Mouse (Mus musculus): Measurements from ENCODE around the gene Btn2a2. TPM values are rescaled to one million over a fixed set of nuclear protein-coding genes. Genes with fewer than 3 reads are reported as not detected.

The Btn2a2 gene
- polyA plus RNA-seq, 2 experiments = 0.01 TPM; not detected in 1

DNA sequence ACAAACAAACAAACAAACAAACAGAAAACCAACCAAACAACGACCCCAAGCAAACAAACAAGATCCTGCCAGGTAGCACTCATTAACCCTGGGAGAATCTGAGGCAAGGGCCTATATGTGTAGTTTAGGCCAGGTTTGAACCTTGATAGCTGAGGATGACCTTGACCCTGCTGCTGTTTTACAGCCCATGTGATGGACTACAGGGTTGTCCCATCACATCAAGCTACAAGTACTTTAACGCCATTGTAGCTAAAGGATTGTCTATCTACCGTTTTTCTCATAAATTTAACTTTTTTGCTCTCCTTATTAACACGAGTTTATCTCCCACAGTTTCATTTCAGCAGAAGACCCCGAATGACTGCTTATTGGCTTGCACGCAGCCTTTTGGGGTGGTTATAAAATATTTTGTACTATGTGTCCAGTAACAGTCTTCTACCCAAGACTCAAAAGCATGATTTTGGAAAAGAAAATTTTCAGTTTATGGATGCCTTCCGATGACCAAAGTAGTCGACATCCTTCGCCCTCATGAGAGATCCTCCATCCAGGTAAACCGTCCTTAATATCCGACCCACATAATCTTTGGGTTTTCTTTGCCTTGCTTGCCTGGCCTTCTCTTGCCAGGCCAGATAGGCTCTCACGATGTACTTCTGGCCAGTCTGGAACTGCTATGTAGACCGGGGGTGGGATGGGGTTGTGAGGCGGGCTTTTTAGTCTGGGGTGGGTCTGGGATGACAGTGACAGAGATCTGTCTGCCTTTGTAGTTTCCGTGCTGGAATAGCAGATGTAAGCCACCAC is 27.4 kb upstream of the Btn2a2 start:
- WGBS (ENCODE audit: insufficient replicate concordance) = 52% methylated on average over 15 of the region's 15 CpGs
- H3K4me1 ChIP-seq (replicated peaks; ENCODE audit: control insufficient read depth in 2 of 2, insufficient read depth in 2 of 2, low read length in 1 of 2) = peaks cover 3 to 19% of the 10 kb centered on the region in 2 experiments
- H3K36me3 ChIP-seq (replicated peaks; ENCODE audit: control insufficient read depth, insufficient read depth, low read depth) = no peaks in the 10 kb centered on the region
- ATAC-seq (ENCODE audit: insufficient read depth) (no peak), DNase-seq (ENCODE audit: low read depth in 3 of 3, low spot score in 3 of 3) (no peak)
- no peaks in the 10 kb centered on the region for H3K27me3 ChIP-seq (ENCODE audit: control insufficient read depth, insufficient read depth, low read length)
- H3K9ac ChIP-seq (replicated peaks) = peak overlapping the region; percentile 50
- TF ChIP-seq EP300 (IDR thresholded peaks at IDR 0.05; ENCODE audit: low read depth) (no peak), CTCF (IDR thresholded peaks at IDR 0.05; ENCODE audit: low read depth) (no peak)
- no peaks in the 10 kb centered on the region for H3K9me3 ChIP-seq (ENCODE audit: control insufficient read depth, low read length)
- no peak overlapping the region for H3K27ac ChIP-seq
- H3K4me3 ChIP-seq (ENCODE audit: insufficient read depth in 1 of 2, low read depth in 2 of 2, low read length in 2 of 2) = peak overlapping the region; percentile 39 to 64; a peak in 3 of 4 replicates
- H3K4me2 ChIP-seq (ENCODE audit: low read depth) = peak overlapping the region; percentile 99

DNA sequence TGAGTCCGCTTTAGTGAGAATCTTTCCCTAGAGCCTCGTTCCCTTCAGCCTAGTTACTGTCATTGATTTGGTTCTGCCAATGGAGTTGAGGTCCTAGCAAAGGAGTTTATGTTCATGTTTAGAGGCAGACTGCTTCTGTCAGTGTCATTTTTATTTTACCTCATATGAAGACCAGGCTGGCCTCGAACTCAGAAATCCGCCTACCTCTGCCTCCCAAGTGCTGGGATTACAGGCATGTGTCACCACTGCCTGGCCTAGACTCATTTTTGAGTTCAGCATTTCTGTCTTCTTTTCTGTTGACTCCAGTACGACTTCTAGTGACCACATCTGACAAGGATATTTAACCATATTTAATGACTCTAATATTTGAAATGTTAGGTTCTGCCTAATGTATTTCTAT is 26.6 kb upstream of the Btn2a2 start:
- Histone ChIP-seq H3K9ac (replicated peaks) (no peak overlapping the region), H3K36me3 (replicated peaks; ENCODE audit: control insufficient read depth, insufficient read depth, low read depth) (no peaks in the 10 kb centered on the region), H3K27me3 (ENCODE audit: control insufficient read depth, insufficient read depth, low read length) (no peaks in the 10 kb centered on the region), H3K27ac (no peak overlapping the region), H3K4me2 (ENCODE audit: low read depth) (no peak overlapping the region), H3K9me3 (ENCODE audit: control insufficient read depth, low read length) (no peaks in the 10 kb centered on the region), H3K4me1 (replicated peaks; ENCODE audit: control insufficient read depth in 2 of 2, insufficient read depth in 2 of 2, low read length in 1 of 2) (peaks cover 0 to 18% of the 10 kb centered on the region in 2 experiments; a peak in 3 of 4 replicates), H3K4me3 (ENCODE audit: insufficient read depth in 1 of 2, low read depth in 2 of 2, low read length in 2 of 2) (no peak overlapping the region)
- ATAC-seq (ENCODE audit: insufficient read depth) (no peak), DNase-seq (ENCODE audit: low read depth in 3 of 3, low spot score in 3 of 3) (no peak)
- 62% methylated on average over 5 of the region's 5 CpGs for WGBS (ENCODE audit: insufficient replicate concordance)
- TF ChIP-seq CTCF (IDR thresholded peaks at IDR 0.05; ENCODE audit: low read depth) = no peak
- TF ChIP-seq EP300 (IDR thresholded peaks at IDR 0.05; ENCODE audit: low read depth) = no peak

DNA sequence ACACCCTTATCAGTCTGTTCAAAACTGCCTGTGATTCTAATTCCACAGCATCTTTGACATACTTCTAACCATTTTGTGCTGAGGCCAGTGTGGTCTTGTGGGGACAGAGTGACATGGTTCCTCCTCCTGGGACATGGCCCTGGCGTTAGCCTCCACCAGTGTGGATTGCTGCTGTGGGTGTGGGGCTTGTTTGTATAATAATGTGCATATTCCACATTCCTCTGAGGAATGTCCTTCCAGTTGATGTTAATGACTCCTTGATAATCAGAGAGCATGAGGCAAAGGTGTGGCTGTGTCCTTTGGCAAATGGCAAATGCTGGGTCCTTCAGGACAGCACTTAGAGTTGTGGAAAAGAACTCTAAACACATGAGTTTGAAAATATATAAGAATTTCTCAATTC is 24.9 kb upstream of the Btn2a2 start:
- H3K36me3 ChIP-seq (replicated peaks; ENCODE audit: control insufficient read depth, insufficient read depth, low read depth) = no peaks in the 10 kb centered on the region
- TF ChIP-seq EP300 (IDR thresholded peaks at IDR 0.05; ENCODE audit: low read depth) (no peak), CTCF (IDR thresholded peaks at IDR 0.05; ENCODE audit: low read depth) (no peak)
- H3K9me3 ChIP-seq (ENCODE audit: control insufficient read depth, low read length) = no peaks in the 10 kb centered on the region
- H3K4me3 ChIP-seq (ENCODE audit: insufficient read depth in 1 of 2, low read depth in 2 of 2, low read length in 2 of 2) = no peak overlapping the region
- peaks cover 0 to 10% of the 10 kb centered on the region in 2 experiments; a peak in 2 of 4 replicates for H3K4me1 ChIP-seq (replicated peaks; ENCODE audit: control insufficient read depth in 2 of 2, insufficient read depth in 2 of 2, low read length in 1 of 2)
- no peak for ATAC-seq (ENCODE audit: insufficient read depth)
- H3K4me2 ChIP-seq (ENCODE audit: low read depth) = no peak overlapping the region
- H3K27me3 ChIP-seq (ENCODE audit: control insufficient read depth, insufficient read depth, low read length) = no peaks in the 10 kb centered on the region
- H3K9ac ChIP-seq (replicated peaks) = no peak overlapping the region
- no peak for DNase-seq (ENCODE audit: low read depth in 3 of 3, low spot score in 3 of 3)
- WGBS (ENCODE audit: insufficient replicate concordance) = 81% methylated on average over 1 of the region's 1 CpGs
- H3K27ac ChIP-seq = no peak overlapping the region

DNA sequence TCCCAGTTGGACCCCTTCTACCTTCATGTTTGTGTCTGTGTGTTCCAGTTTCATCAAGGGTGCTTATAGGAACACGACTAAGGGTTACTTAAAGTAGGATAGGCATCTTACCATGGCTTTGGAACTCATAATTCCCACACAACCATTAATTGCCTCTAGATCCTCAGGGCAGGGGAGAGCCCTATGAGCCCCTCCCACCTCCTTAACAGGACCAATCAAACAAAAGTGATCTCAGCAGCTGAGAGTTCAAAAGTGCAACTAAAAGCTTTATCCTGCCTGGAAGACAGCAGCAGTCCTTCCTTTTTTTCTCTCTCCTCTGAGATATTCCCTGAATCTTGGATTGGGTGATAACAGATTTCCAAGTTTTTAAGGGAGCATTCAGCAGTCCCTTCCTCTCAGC is 21.5 kb upstream of the Btn2a2 start:
- Histone ChIP-seq H3K9ac (replicated peaks) (no peak overlapping the region), H3K36me3 (replicated peaks; ENCODE audit: control insufficient read depth, insufficient read depth, low read depth) (no peaks in the 10 kb centered on the region), H3K4me2 (ENCODE audit: low read depth) (no peak overlapping the region), H3K4me3 (ENCODE audit: insufficient read depth in 1 of 2, low read depth in 2 of 2, low read length in 2 of 2) (no peak overlapping the region), H3K9me3 (ENCODE audit: control insufficient read depth, low read length) (no peaks in the 10 kb centered on the region), H3K4me1 (replicated peaks; ENCODE audit: control insufficient read depth in 2 of 2, insufficient read depth in 2 of 2, low read length in 1 of 2) (peaks cover 16 to 18% of the 10 kb centered on the region in 2 experiments), H3K27ac (no peak overlapping the region), H3K27me3 (ENCODE audit: control insufficient read depth, insufficient read depth, low read length) (no peaks in the 10 kb centered on the region)
- no peak for TF ChIP-seq CTCF (IDR thresholded peaks at IDR 0.05; ENCODE audit: low read depth)
- TF ChIP-seq EP300 (IDR thresholded peaks at IDR 0.05; ENCODE audit: low read depth) = no peak
- DNase-seq (ENCODE audit: low read depth in 3 of 3, low spot score in 3 of 3) (no peak), ATAC-seq (ENCODE audit: insufficient read depth) (no peak)
- WGBS (ENCODE audit: insufficient replicate concordance) = 39% methylated on average over 1 of the region's 1 CpGs

DNA sequence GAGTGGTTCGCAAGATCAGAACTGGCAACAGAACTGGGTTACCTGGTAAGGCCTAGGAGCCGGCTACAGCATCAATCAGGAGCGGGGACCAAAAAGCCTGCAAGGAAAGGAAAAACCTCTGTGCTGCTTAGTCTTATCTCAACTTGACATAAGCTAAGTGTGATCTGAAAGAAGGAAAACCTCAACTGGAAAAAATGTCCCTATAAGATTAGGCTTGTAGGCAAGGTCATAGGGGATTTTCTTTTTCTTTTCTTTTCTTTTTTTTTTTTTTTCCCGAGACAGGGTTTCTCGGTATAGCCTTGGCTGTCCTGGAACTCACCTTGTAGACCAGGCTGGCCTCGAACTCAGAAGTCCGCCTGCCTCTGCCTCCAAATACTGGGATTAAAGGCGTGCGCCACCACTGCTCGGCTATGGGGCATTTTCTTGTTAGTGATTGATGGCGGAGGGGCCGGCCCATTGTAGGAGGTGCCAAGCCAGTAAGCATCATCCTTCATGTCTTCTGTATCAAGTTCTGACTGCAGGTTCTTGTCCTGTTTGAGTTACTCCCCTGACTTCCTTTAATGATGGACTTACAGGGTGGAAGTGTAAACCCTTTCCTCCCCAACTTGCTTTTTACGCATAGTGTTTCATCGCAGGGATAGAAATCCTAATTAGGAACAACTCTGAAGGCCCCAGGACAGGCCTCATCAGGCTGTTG is 18.3 kb upstream of the Btn2a2 start:
- 10% methylated on average over 14 of the region's 14 CpGs for WGBS (ENCODE audit: insufficient replicate concordance)
- H3K9ac ChIP-seq (replicated peaks) = peak overlapping the region; percentile 9; the same call in 1 of the 2 replicates
- TF ChIP-seq CTCF (IDR thresholded peaks at IDR 0.05; ENCODE audit: low read depth) (no peak), EP300 (IDR thresholded peaks at IDR 0.05; ENCODE audit: low read depth) (no peak)
- DNase-seq (ENCODE audit: low read depth in 3 of 3, low spot score in 3 of 3) (no peak), ATAC-seq (ENCODE audit: insufficient read depth) (peak; percentile 42; the same call in 1 of the 2 replicates)
- peaks cover 25 to 34% of the 10 kb centered on the region in 2 experiments for H3K4me1 ChIP-seq (replicated peaks; ENCODE audit: control insufficient read depth in 2 of 2, insufficient read depth in 2 of 2, low read length in 1 of 2)
- H3K9me3 ChIP-seq (ENCODE audit: control insufficient read depth, low read length) = no peaks in the 10 kb centered on the region
- no peaks in the 10 kb centered on the region for H3K36me3 ChIP-seq (replicated peaks; ENCODE audit: control insufficient read depth, insufficient read depth, low read depth)
- H3K4me3 ChIP-seq (ENCODE audit: insufficient read depth in 1 of 2, low read depth in 2 of 2, low read length in 2 of 2) = peak overlapping the region; percentile 38 to 53
- H3K4me2 ChIP-seq (ENCODE audit: low read depth) = peak overlapping the region; percentile 75
- no peak overlapping the region for H3K27ac ChIP-seq
- H3K27me3 ChIP-seq (ENCODE audit: control insufficient read depth, insufficient read depth, low read length) = no peaks in the 10 kb centered on the region

Measured in liver, embryonic 14.5 days (tissue).